Mouse (Mus musculus) CH12.LX (cell line): ENCODE data around the gene Socs7.

Source experiments
- BHLHE40 ChIP-seq: IDR thresholded peaks from 2 replicates; pipeline ENCODE4 v1.6.1; 2011; ENCODE audit warnings: mild to moderate bottlenecking, low read depth, low read length, improper control_type of control experiment
- IRF4 ChIP-seq: IDR thresholded peaks from 2 replicates; pipeline ENCODE4 v1.6.1; 2014; ENCODE audit warnings: low read depth, mild to moderate bottlenecking, inconsistent platforms, low read length, improper control_type of control experiment
- MAX ChIP-seq: IDR thresholded peaks from 2 replicates; pipeline ENCODE4 v1.6.1; 2011; ENCODE audit warnings: low read length, improper control_type of control experiment
- POLR2A ChIP-seq: IDR thresholded peaks from 2 replicates; pipeline ENCODE4 v1.6.1; 2011; ENCODE audit warnings: low read depth, mild to moderate bottlenecking, improper control_type of control experiment, low read length
- SIN3A ChIP-seq: IDR thresholded peaks from 2 replicates; pipeline ENCODE4 v1.6.1; 2012; ENCODE audit warnings: low read length, improper control_type of control experiment, inconsistent platforms
- USF1 ChIP-seq: IDR thresholded peaks from 2 replicates; pipeline ENCODE4 v1.6.1; 2014; ENCODE audit warnings: low read depth, mild to moderate bottlenecking, inconsistent platforms, low read length, improper control_type of control experiment
- ZMIZ1 ChIP-seq: IDR thresholded peaks from 2 replicates; pipeline ENCODE4 v1.6.1; 2012; ENCODE audit warnings: low read depth, mild to moderate bottlenecking, inconsistent platforms, low read length, improper control_type of control experiment
- ZNF384 ChIP-seq: IDR thresholded peaks from 2 replicates; pipeline ENCODE4 v1.6.1; 2012; ENCODE audit warnings: low read depth, low read length, improper control_type of control experiment, inconsistent platforms

GRCm38 (mm10) chr11:97350035-97350434, 12.3 kb upstream of the Socs7 start:
- TF ChIP-seq IRF4 (no peak), MAX (no peak), SIN3A (no peak), ZMIZ1 (no peak), ZNF384 (no peak), POLR2A (no peak), USF1 (no peak), BHLHE40 (no peak)
